Mouse (Mus musculus) lung, postnatal 0 days (tissue): ENCODE results near the gene Apoc3. TPM values are rescaled to one million over a fixed set of nuclear protein-coding genes. Genes with fewer than 3 reads are reported as not detected.
A peak's percentile ranks its signal among the peaks of the same experiment; 100 is the strongest.

Experiments
- ATAC-seq: fragments of 200-750 bp; cut with Nextera tagmentation; 2 replicates; pipeline ENCODE4 v1.8.0; 2017; ENCODE audit warnings: moderate library complexity
- DNase-seq: peaks from one replicate; pipeline ENCODE4 v3.0.0-alpha.2; 2016; ENCODE audit warnings: low spot score
- H3K27ac ChIP-seq: fragments of 300-500 bp; sonication (generic); 2 replicates; pipeline ENCODE4 v1.5.1; 2014; ENCODE audit warnings: antibody characterized with exemption, mild to moderate bottlenecking, low read length, mixed read lengths
- H3K27me3 ChIP-seq: fragments of 300-500 bp; sonication (generic); replicated peaks from 2 replicates; pipeline ENCODE4 v1.6.1; 2014; ENCODE audit warnings: low read length, mixed read lengths; ENCODE audit not compliant: insufficient read depth
- H3K36me3 ChIP-seq: fragments of 300-500 bp; sonication (generic); 2 replicates; pipeline ENCODE4 v1.6.1; 2014; ENCODE audit warnings: low read length, mixed read lengths; ENCODE audit not compliant: insufficient read depth
- H3K4me1 ChIP-seq: fragments of 300-500 bp; sonication (generic); 2 replicates; pipeline ENCODE4 v1.6.1; 2014; ENCODE audit warnings: antibody characterized with exemption, low read depth, low read length, mixed read lengths; ENCODE audit not compliant: insufficient read depth
- H3K4me2 ChIP-seq: fragments of 300-500 bp; sonication (generic); replicated peaks from 2 replicates; pipeline ENCODE4 v1.6.1; 2014; ENCODE audit warnings: low read depth, mild to moderate bottlenecking, low read length, moderate library complexity, mixed read lengths
- H3K4me3 ChIP-seq: fragments of 300-500 bp; sonication (generic); 2 replicates; pipeline ENCODE4 v1.5.1; 2014; ENCODE audit warnings: low read depth, low read length
- H3K9ac ChIP-seq: fragments of 300-500 bp; sonication (generic); replicated peaks from 2 replicates; pipeline ENCODE4 v1.6.1; 2014; ENCODE audit warnings: low read depth, mild to moderate bottlenecking
- H3K9me3 ChIP-seq: fragments of 300-500 bp; sonication (generic); 2 replicates; pipeline ENCODE4 v1.6.1; 2016; ENCODE audit warnings: low read length, mixed read lengths
- CTCF ChIP-seq: IDR thresholded peaks from 2 replicates; pipeline ENCODE4 v1.5.1; 2016; ENCODE audit warnings: antibody characterized with exemption, mild to moderate bottlenecking
- EP300 ChIP-seq: IDR thresholded peaks from 2 replicates; pipeline ENCODE4 v1.6.1; 2016; ENCODE audit warnings: antibody characterized with exemption, mild to moderate bottlenecking, control low read depth
- WGBS: fragments of 180-500 bp; shearing (Covaris S2); extraction: QIAGEN DNeasy Blood & Tissue Kit; methylation state at CpG from one replicate; pipeline ENCODE4 v1.1.7; 2014; 5-methylcytosine and 5-hydroxymethylcytosine counted together
- polyA plus RNA-seq: library from polyadenylated mRNA; unstranded; fragments of >200 nt; fragmentation: Nextera tagmentation; extraction: Ambion mirVana; gene quantifications from 2 replicates; pipeline ENCODE4 v1.2.1, GENCODE M21; 2015

The Apoc3 gene
- polyA plus RNA-seq, 1 experiment from 2014 or later = not detected

GRCm38 (mm10) chr9:46185191-46185590, 50.2 kb downstream of the Apoc3 start:
- no peaks in the 10 kb centered on the region for H3K4me1 ChIP-seq
- H3K4me3 ChIP-seq = no peak overlapping the region
- 22% methylated on average over 2 of the region's 2 CpGs for WGBS
- peak overlapping the region; percentile 52 for H3K27ac ChIP-seq
- H3K27me3 ChIP-seq = no peaks in the 10 kb centered on the region
- DNase-seq (peak; percentile 67), ATAC-seq (peak; percentile 58)
- TF ChIP-seq CTCF (peak; percentile 67), EP300 (no peak)
- H3K36me3 ChIP-seq = no peaks in the 10 kb centered on the region
- no peak overlapping the region for H3K4me2 ChIP-seq
- H3K9me3 ChIP-seq = no peaks in the 10 kb centered on the region
- H3K9ac ChIP-seq = no peak overlapping the region

- DNase-seq = peak; percentile 56
- ATAC-seq = peak; percentile 72
- peak; percentile 56 for TF ChIP-seq EP300
- TF ChIP-seq CTCF = no peak
- Histone ChIP-seq H3K27me3 (no peaks in the 10 kb centered on the region), H3K4me1 (no peaks in the 10 kb centered on the region), H3K4me2 (no peak overlapping the region), H3K27ac (peak overlapping the region; percentile 52), H3K9ac (no peak overlapping the region), H3K9me3 (no peaks in the 10 kb centered on the region), H3K36me3 (no peaks in the 10 kb centered on the region), H3K4me3 (no peak overlapping the region)
- WGBS = 61% methylated on average over 5 of the region's 5 CpGs
Measured at GRCm38 (mm10) chr9:46184542-46184941, 50.9 kb downstream of the Apoc3 start.

Other genes with a start within 250 kb of the Apoc3 start
- 82.8 and 84.6 TPM in 2 replicates for gene Pafah1b2, start 222.9 kb downstream of the Apoc3 start, polyA plus RNA-seq
- 8.9 and 9.3 TPM in 2 replicates for gene Sik3, start 222.8 kb downstream of the Apoc3 start, polyA plus RNA-seq
- 2.2 and 3.7 TPM in 2 replicates for gene Apoa1, start 7.1 kb downstream of the Apoc3 start, polyA plus RNA-seq
- 0.06 TPM in 1 of 2 replicates, not detected in the other for gene Apoa4, start 5.1 kb upstream of the Apoc3 start, polyA plus RNA-seq
- gene Apoa5, start 33.0 kb upstream of the Apoc3 start, polyA plus RNA-seq = 0.06 and 0.24 TPM in 2 replicates
- 27.5 and 28.8 TPM in 2 replicates for gene Zpr1, start 37.4 kb upstream of the Apoc3 start, polyA plus RNA-seq
- 9.3 and 9.9 TPM in 2 replicates for gene Bud13, start 47.4 kb upstream of the Apoc3 start, polyA plus RNA-seq
- gene 4931429L15Rik, start 84.3 kb upstream of the Apoc3 start, polyA plus RNA-seq = not detected in 2 replicates